Mouse (Mus musculus) ovary, postnatal 14 days (tissue): ENCODE results near the gene Hoxc10.

ENCODE experiments used
- DNase-seq: peaks from one replicate; pipeline ENCODE4 v3.0.0; 2022; ENCODE audit warnings: low spot score

Gene Hoxc10

DNA sequence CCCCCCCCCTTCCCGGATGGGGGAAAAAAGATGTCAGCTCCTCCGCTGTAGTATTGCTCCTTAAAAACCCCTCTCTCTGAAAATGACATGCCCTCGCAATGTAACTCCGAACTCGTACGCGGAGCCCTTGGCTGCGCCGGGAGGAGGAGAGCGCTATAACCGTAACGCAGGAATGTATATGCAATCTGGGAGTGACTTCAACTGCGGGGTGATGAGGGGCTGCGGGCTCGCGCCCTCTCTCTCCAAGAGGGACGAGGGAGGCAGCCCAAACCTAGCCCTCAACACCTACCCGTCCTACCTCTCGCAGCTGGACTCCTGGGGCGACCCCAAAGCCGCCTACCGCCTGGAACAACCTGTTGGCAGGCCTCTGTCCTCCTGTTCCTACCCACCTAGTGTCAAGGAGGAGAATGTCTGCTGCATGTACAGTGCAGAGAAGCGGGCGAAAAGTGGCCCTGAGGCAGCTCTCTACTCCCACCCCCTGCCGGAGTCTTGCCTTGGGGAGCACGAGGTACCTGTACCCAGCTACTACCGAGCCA, at the start of gene Hoxc10:
TSS of gene Hoxc10 (plus strand) at position 21 of the 536 bp plus-strand sequence.
- no peak for DNase-seq

DNA sequence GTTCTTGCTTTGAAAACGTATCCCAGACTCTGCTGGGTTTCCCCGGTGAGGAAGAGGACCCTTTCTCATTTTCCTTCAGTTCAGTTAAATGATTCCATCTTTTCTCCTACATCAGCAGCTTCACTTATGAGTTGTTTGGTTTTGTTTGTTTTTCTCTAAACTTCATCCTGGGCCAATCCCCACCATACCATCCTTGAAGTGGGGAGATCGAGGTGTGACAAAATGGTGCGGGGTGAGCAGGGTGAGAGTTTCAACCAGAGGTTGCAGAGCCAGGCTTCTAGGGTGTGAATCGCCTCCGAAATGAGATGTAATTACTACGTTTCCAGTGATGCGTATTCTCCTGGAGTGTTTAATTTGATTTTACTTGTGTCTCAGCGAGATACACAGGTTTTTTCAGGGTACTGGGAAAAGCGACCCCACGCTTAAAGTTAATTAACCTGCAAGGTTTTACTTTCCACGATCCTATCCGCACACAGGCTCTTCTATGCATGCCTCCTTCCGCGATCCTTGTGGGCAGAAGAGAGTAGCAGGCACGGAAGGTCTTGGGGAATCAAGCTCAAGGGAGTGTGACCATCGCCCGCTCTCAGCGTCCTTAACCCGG, 48.5 kb upstream of the Hoxc10 start:
- DNase-seq: no peak

DNA sequence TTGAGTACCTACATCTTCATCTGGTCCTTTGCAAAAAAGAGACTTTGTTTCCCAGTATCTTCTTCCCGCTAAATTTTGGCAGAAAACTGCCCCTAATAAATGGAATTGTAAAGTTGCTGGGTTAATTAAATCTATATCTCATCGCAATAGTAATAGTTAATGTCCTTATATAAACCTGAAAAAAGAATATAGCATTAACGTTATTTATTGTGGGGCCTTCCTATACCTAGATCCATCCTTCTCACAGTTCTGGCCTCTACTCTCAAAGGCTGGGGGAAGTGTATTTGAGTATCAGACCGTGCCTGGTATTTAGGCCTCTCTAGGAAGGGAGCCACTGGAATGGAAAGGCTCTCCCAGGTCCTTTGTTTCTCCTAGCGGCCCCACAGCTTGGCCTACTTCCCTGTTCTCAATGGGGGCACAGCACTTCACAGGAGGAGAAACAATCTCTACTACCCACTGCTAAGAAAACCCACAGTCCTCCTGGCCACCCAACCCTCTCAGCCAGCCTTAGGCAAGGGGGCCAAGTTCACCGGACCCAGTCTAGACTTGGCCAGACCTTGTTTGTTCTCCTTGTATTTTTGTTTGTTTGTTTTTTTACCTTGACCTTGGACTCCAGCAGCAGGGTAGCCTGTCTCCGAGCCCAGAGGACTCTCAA, 47.9 kb upstream of the Hoxc10 start:
- DNase-seq: no peak

DNA sequence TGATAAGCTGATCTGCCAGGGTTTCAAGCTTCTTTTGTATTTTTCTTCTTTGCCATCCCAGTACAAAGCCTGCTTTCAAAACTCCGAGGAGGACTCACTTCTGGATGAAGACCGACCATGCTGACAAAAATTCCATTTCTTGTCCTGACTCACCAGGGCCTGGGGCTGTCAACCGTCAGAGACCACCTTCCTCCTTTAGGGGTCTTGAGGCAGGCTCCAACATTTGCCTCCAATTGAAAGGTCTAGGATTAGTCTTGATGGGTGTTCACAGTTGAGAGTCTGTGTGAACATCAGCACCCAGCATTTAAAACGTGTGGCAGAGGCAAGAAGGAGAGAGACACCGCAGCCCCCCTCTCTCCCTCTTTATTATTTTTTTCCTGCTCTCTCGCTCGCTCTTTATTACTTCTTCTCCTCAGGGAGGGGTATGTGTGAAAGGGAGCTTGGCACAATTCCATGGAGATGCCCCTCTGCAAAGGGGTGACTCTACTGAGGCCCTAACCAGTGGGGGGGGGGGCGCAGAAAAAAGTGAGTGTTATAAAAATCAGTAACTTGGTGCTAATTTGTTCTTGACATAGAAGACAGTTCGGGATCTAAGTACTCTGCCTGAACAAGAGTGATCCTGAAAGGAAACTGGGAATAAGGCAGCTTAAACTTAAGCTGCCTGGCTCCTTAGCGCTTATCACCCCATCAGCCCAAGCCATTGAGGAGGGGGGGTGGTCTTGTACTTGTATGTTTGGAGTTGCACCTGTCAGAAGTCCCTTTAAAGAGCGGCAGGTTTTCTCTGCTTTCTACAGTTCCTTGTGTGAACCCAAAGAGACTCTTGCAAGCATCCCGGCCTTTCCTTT, 47.0 kb upstream of the Hoxc10 start:
- no peak for DNase-seq

DNA sequence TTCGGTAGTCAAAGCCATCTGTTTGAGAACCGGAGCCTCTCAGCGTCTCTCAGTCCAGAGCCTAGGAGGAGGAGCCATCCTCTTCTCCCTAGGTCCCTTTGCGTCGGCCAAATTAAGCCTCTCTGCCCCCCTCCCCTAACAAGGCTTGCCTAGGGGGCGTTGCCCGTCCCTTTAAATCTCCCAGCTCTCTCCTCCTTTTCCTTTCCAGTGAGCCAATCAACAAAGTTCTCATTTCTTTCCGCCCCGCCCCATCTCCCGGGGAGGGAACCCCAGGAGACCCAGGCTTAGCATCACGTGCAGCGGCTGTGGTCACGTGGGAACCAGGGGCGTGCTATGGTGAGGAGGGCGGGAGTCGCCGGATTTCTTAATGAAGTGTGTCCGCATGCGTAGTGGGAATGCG, 46.0 kb upstream of the Hoxc10 start:
- no peak for DNase-seq

DNA sequence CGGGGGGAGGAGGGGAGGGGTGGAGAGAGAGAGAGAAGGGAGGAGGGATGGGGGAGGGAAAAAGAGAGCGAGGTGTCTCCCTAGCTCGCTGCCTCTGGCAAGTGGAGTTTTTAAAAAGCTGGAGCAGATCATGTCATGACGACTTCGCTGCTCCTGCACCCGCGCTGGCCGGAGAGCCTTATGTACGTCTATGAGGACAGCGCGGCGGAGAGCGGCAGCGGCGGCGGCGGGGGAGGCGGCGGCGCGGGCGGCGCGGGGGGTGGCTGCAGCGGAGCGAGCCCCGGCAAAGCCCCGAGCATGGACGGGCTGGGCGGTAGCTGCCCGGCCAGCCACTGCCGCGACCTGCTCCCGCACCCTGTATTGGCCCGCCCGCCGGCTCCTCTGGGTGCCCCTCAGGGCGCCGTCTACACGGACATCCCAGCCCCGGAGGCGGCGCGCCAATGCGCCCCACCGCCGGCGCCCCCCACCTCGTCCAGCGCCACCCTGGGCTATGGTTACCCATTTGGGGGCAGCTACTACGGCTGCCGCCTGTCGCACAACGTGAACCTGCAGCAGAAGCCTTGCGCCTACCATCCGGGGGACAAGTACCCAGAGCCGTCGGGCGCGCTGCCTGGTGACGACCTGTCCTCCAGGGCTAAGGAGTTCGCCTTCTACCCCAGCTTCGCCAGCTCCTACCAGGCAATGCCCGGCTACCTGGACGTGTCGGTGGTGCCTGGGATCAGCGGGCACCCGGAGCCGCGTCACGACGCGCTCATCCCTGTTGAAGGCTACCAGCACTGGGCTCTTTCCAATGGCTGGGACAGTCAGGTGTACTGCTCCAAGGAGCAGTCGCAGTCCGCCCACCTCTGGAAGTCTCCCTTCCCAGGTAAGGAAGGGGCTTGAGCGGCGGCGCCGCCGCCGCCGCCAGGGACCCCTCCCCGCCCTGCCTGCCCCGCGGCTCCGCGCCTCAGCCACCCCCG, 45.3 kb upstream of the Hoxc10 start, which contains the start of gene Hoxc13:
TSS of gene Hoxc13 (plus strand) at position 51 of the 959 bp plus-strand sequence.
- DNase-seq: no peak

DNA sequence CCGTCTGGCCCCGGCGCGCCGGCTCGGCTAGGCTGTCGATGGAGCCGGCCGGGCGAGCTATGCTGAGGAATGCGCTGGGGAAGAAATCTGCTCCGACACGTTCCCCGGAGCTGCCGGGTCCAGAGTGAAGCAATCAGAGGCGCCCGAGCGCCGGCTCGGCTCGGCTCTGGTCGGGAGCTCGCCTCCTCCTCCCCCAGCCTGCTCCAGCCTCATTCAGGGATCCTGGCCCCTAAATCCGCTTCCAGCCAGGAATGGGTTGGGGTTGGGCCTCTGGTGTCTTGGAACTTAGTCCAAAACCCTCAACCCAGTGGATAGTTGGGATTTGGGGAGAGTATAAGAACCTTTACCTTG, 44.6 kb upstream of the Hoxc10 start:
- DNase-seq: no peak

DNA sequence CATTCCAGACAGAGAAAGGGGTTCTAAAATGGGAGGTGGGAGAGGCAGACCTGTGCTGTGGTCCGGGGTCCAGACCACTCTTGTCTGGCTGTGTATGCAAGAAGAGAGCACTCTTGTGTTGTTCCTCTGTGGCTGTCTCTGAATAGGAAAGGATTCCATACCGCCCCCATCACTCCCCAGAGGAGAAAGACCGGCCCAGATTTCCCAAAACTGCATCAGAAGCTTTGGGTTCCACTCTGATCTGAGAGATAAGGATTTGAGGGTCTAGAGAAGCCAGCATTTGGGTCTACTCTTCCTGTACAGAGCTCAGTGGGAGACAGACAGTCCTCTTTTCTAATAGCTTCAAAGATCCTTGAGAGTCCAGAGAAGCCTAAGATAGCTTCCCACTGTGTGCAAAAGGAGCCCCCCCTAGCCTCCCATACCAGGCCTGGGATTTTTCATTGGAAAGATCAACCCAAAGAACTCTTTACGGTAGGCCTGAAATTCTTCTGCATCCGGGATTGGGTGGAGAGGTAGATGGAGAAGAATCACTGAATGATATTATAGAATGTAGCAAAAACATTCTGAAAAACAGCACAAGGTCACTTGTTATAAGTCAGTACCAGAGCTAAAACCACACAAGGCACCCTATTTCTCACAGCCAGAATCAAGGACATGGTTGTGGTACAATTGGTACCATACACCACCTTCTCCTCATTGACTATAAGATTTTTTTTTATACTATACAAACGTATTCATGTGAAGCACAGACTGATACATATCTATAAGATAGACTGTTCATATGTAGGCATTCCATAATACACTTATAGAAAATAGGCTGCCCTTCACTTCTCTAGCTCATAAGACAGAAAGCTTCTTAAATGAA, 43.7 kb upstream of the Hoxc10 start:
- no peak for DNase-seq

DNA sequence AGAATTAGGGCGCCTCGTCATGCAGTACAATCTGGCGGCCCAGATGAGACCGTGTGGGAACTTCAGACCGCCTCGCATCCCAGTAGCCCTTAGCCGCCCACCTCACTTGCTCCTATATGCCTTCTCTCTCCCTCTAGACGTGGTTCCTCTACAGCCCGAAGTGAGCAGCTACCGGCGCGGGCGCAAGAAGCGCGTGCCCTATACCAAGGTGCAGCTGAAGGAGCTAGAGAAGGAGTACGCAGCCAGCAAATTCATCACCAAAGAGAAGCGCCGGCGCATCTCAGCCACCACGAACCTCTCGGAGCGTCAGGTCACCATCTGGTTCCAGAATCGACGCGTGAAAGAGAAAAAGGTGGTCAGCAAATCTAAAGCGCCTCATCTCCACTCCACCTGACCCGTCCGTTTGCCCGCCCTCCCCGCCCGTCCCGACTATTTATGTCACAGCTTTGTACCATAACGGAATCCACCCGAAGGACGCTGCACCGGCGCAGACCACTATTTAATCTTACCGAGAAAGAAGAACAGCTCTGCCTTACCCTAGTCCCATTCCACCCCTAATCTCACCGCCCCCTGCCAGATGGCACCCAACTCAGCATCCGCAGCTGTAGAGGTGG, 39.5 kb upstream of the Hoxc10 start:
- no peak for DNase-seq

DNA sequence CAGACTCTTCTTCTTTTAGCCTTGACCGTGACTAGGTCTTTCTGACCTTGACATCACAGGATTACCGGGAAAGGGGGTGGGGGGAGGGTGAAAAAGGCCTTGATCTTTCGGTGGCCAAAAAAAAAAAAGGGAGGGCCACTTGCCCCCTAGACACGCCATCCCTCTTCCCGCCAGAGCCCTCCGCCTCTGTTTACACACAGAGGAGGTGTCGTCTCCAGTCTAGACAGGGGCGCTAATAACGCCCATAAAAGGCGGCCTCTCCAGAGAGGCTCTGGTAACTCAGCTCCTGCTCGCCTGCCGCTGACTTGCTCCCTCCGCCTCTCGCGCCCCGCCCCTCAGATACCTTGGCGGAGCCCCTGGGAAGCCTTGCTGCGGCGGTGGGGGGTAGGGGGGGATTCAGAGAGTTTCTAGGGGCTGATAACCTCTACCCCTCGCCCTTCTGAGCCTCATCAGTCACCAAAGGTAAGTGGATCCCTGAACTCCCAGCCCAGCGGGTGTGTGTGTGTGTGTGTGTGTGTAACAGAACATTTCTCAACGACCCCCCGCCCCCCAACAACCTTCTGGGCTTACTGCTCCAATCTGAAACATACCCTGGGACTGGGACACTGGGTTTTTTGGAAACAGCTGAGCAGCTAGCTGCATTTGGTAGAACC, 34.8 kb upstream of the Hoxc10 start:
- DNase-seq: no peak

DNA sequence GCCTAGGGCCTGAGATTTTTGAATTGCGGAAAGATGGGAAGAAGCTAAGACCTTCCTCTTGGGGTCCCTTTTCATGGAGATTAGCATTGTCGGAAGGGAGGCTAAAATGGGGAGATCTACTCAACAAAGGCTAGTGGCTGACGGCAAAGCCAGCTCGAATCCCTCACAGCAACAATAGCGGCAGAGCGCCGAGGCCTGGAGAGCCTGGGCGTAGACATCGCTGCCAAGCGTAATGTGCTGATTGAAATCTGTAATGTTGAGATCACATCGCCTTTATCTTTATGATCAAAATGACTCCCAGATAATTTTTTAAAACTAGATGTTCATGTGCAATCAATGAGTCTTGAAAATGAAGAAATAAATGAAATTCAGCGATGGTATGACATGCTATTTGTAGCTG, 32.2 kb upstream of the Hoxc10 start:
- DNase-seq: no peak

DNA sequence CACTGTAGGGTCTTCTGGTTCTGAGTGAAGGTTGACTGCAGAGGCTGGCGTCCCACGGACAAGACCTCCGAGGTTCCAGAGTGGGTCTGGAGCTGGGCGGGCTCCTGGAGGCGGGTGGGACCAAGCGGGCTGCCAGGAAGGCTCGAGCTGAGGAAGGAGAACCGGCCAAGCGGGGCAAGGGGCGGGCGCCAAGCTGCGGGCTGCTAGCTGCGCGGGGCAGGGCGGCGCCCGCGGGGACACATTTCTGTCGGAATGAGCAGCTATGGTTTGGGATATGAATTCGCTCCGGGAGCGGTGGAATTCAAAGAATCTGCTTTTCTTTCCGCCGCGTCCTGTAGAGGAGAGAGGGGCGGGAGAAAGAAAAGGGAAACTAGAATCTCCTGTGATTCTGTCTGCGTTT, 31.7 kb upstream of the Hoxc10 start:
- no peak for DNase-seq

DNA sequence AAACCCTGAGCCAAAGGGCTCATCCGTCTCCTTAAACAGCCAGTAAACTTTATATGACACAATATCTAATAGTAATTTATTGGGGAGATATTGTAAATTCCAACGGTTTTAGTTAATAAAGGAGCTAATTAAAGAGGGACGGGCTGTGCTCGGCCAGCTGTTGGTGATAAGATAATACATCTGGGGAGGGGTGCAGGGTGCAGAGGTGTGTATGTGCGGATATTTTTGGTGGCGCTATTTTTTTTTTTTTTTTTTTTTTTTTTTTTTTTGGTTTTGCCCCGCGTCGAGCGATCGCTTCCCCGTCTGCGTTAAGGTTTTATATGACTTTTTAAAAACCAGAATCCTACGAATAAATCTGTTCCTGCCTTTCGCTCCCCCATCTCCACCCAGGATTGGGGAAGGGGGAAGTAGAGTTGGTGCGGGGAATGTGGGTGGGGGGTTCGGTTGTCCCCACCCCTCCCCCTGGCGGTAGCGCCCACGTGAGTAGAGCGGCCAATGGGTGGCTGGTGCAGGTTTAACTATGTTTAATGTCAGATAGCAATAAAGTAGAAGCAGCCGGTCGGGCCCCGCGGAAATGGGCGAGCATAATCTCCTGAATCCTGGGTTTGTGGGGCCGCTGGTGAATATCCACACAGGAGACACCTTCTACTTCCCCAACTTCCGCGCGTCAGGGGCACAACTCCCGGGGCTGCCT, 30.2 kb upstream of the Hoxc10 start, which contains the start of gene Hoxc12:
TSS of gene Hoxc12 (plus strand) at position 479 of the 694 bp plus-strand sequence.
- no peak for DNase-seq

DNA sequence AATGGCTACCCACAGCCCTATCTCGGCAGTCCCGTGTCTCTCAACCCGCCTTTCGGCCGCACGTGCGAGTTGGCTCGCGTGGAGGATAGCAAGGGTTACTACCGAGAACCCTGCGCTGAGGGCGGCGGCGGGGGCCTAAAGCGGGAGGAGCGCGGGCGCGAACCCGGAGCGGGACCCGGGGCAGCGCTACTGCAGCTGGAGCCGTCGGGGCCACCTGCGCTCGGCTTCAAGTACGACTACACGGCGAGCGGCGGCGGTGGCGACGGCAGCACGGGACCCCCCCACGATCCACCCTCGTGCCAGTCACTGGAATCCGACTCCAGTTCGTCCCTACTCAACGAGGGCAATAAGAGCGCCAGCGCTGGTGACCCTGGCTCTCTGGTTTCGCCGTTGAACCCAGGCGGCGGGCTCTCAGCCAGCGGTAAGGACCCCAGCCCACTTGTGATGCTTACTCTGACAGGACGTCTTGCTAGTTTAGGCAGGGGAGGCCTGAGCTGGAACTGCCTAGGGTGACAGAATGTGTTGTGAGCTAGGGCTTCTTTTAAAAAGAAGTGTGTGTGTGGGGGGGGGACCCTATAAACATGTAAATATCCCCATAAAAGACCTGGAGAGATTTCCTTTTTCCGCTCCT, 29.4 kb upstream of the Hoxc10 start:
- no peak for DNase-seq

DNA sequence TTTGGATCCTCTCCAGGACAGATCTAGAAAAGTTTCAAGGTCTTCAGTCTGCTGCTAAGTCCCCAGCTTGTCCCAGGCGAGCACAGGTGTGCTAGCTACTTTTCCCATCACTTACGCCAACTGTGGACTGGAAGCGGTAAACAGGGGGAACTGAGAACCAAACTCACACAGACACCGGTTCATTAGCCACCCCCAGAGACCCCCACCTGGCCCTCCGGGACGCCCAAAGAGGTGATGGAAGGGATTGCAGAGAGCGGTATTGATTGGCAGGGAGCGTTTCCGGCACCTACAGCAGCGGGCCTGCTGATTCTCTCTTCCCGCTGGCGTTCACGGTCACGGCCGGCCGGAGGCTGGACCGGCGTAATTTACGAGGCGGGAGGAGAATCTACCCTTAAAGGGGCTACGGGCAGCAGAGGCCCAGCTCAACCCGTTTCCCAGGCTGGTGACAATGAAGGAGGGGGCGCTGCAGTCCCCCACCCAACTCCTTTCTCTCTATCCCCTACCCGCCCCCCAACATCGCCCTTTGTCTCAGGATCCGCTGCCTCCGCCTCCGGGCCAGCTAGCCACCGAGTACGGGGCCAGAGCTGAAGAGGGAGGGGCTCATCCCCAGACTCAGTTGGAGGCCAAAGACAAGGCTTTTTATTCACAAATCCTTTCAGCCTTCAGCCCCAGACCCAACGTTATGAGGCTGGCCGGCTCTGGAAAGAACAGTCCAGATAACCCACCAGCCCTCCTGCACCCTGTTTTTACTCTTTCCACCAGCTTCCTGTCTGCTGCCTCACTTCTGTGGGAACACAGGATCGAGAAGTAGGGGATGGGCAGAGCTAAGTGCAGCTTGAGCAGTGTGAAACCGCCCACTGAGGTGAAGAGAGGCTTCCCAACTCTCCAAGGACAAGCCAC, 27.1 kb upstream of the Hoxc10 start:
- DNase-seq: no peak

DNA sequence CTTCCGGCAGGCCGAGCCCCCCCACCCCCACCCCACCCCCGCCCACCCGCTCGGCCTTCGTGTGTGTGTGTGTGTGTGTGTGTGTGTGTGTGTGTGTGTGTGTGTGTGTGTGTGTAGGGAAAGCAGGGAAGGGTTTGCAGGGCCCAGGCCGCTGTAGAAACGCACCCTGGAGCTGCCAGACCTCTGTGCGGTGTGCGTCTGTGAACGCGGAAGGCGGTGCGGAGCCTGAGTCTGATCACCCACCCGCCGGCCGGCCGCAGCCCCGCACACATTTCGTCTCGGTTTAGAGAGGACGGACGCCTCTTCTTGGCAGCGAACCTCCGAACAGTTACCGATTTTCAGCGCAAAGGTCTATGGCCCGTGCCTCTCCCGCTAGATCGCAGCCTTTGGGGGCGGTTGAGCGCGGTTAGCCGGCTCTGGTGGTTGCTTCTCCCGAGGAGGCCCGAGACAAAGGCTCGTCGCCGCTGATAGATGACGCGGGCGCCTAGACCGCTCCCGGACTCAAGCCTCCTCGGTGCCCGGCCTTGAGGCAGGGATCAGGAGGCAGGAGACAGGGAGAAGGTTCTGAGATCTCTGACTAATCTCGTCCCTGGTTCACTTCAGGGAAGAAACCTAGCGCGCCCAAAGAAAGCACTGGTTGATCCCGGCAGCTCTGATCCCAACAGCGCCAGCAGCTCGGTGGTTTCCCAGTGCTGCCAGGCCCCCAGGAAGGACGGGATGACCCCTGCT, 23.7 kb upstream of the Hoxc10 start:
- no peak for DNase-seq

DNA sequence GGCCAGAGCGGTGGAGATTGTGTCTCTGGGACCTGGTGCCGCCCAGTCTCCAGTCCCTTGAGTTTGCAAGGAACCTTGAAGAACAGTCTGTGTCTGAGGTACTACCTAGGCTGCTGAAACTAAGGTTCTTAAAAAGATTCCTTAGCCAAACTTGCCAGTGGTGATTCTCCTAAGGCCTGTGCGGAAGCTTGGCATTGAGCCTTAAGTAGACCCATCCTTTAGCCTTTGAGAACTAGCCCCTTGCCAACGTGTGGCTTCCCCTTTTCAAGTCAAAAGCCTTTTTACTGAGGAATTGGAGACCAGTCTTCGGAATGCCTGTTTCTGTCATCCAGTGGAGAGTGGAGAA, 23.2 kb upstream of the Hoxc10 start:
- DNase-seq: no peak
